ENCODE assay signal across 8 mouse cellular contexts in the genomic region with DNA sequence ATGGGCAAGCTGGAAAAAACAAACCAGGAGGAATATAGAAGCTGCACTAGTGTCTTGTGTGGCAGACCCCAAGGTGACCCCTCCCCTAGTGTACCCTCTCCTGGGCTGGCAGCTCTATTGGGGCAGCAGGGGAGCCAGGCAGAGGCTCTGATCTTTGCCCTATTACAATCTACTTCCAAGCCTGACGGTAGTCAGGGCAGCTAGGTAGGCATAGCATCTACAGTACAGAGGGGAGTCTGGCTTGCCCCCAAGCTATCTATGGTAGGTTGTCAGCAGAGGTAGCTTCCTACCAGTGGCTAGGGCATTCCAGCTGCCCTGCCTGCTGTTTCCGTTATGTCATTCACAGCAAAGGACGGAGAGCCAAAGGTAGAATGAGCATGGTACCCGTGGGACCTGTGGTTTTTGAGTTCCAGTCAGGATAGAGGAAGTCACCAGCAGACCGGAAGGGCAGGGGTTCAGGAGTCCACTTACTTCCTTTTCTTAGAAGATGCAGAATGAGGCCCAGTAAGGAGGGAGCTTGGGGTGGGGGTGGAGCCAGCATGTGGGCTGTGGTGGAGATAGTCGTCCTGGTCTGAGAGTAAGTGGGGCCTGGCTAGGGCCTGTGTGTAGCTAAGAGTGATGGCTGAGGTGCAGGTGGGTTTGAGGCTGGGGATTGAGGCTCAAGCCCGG. TPM values are rescaled to one million over a fixed set of nuclear protein-coding genes. Genes with fewer than 3 reads are reported as not detected.
DNase-seq lines count a peak whose midpoint lies in the region; ATAC-seq and TF ChIP-seq lines count a peak whose summit lies in the region.

No protein-coding gene starts in this region.

- DNase-seq in 416B (ENCODE audit: low read depth) (peak; percentile 85), G1E (ENCODE audit: low spot score) (peak; percentile 76)
- DNase-seq in intestine, embryonic 14.5 days (ENCODE audit: low spot score) = no peak
- DNase-seq in lung, adult 2 months = peak; percentile 28
- DNase-seq in spleen, postnatal 4 days (ENCODE audit: low spot score in 2 of 2) = peak; percentile 53 to 73
- DNase-seq in urinary bladder, postnatal 10 days (ENCODE audit: low spot score) = no peak
- DNase-seq in forebrain, embryonic 11.5 days (ENCODE audit: low spot score) = no peak
- no peak for DNase-seq in thymus, postnatal 14 days

- H3K9me3 ChIP-seq in G1E (replicated peaks) = no peaks in the 10 kb centered on the region
- no peaks in the 10 kb centered on the region for H3K9me3 ChIP-seq in intestine, embryonic 14.5 days (ENCODE audit: control insufficient read depth, low read length)
- no peaks in the 10 kb centered on the region for H3K9me3 ChIP-seq in forebrain, embryonic 11.5 days (ENCODE audit: control insufficient read depth, low read length)

- peak overlapping the region; percentile 39; the same call in 1 of the 2 replicates for H3K27ac ChIP-seq in intestine, embryonic 14.5 days (ENCODE audit: low read depth)
- no peak overlapping the region for H3K27ac ChIP-seq in forebrain, embryonic 11.5 days (ENCODE audit: low read depth, low read length)

- no peak overlapping the region for H3K9ac ChIP-seq in intestine, embryonic 14.5 days (ENCODE audit: low read length)
- H3K9ac ChIP-seq in forebrain, embryonic 11.5 days (ENCODE audit: low read length) = no peak overlapping the region

- peaks cover 39% of the 10 kb centered on the region for H3K36me3 ChIP-seq in G1E (replicated peaks)
- H3K36me3 ChIP-seq in intestine, embryonic 14.5 days (ENCODE audit: control insufficient read depth, insufficient read depth, low read length) = no peaks in the 10 kb centered on the region
- H3K36me3 ChIP-seq in forebrain, embryonic 11.5 days (ENCODE audit: control insufficient read depth, insufficient read depth, low read length) = no peaks in the 10 kb centered on the region

- no peak overlapping the region for H3K4me2 ChIP-seq in intestine, embryonic 14.5 days (ENCODE audit: low read length)
- no peak overlapping the region for H3K4me2 ChIP-seq in forebrain, embryonic 11.5 days (ENCODE audit: low read depth, low read length, severe bottlenecking)

- H3K27me3 ChIP-seq in G1E (ENCODE audit: insufficient read depth, low read length) = peaks cover 30% of the 10 kb centered on the region
- H3K27me3 ChIP-seq in intestine, embryonic 14.5 days (replicated peaks; ENCODE audit: control insufficient read depth, insufficient read depth, low read length) = peaks cover 14% of the 10 kb centered on the region
- H3K27me3 ChIP-seq in forebrain, embryonic 11.5 days (ENCODE audit: control insufficient read depth, insufficient read depth, low read length) = peaks cover 13% of the 10 kb centered on the region

- 48% methylated on average over 7 of the region's 7 CpGs for WGBS in intestine, embryonic 14.5 days
- 44% methylated on average over 7 of the region's 7 CpGs for whole genome bisulfite sequencing in lung, adult 2 months
- WGBS in forebrain, embryonic 11.5 days = 72% methylated on average over 7 of the region's 7 CpGs

- H3K4me3 ChIP-seq in G1E (ENCODE audit: low read depth, low read length) = peak overlapping the region; percentile 68
- H3K4me3 ChIP-seq in intestine, embryonic 14.5 days (ENCODE audit: low read depth, low read length) = no peak overlapping the region
- no peak overlapping the region for H3K4me3 ChIP-seq in lung, adult 2 months (replicated peaks; ENCODE audit: extremely low read depth, low read depth, low read length)
- H3K4me3 ChIP-seq in forebrain, embryonic 11.5 days (ENCODE audit: low read depth, low read length) = no peak overlapping the region

- ATAC-seq in G1E (ENCODE audit: extremely low read depth, insufficient number of reproducible peaks, low FRiP score, poor library complexity, severe bottlenecking) = peak; percentile 95
- ATAC-seq in intestine, embryonic 14.5 days (replicated peaks; ENCODE audit: low FRiP score, low TSS enrichment, low read depth) = peak; percentile 55; the same call in 1 of the 2 replicates
- no peak for ATAC-seq in forebrain, embryonic 11.5 days (replicated peaks; ENCODE audit: low FRiP score)

- no peak for TF ChIP-seq POLR2A in lung, adult 2 months (IDR thresholded peaks at IDR 0.05; ENCODE audit: borderline replicate concordance, extremely low read depth, low read depth, low read length)

- H3K4me1 ChIP-seq in G1E (ENCODE audit: insufficient read depth, low read depth, low read length) = peaks cover 79% of the 10 kb centered on the region
- peaks cover 20% of the 10 kb centered on the region for H3K4me1 ChIP-seq in intestine, embryonic 14.5 days (replicated peaks; ENCODE audit: control insufficient read depth, insufficient read depth, low read length)
- H3K4me1 ChIP-seq in lung, adult 2 months (ENCODE audit: control insufficient read depth, insufficient read depth, low read length) = peaks cover 18% of the 10 kb centered on the region
- H3K4me1 ChIP-seq in forebrain, embryonic 11.5 days (replicated peaks; ENCODE audit: control insufficient read depth, insufficient read depth, low read length) = no peaks in the 10 kb centered on the region; the same call in 1 of the 2 replicates

- TF ChIP-seq CTCF in G1E (IDR thresholded peaks at IDR 0.05; ENCODE audit: low read depth, low read length) = no peak
- TF ChIP-seq CTCF in lung, adult 2 months (IDR thresholded peaks at IDR 0.05; ENCODE audit: insufficient read depth, low read length) = no peak

RNA-seq across cellular contexts. Expression of gene Camkk1, which starts 5.6 kb away (rescaled TPM):
- total RNA-seq in G1E (2014; fragmentation: Nextera tagmentation) (1.9 and 4.2 TPM in 2 replicates), G1E (2017) (13.1 and 13.8 TPM in 2 replicates)
- 8.9 and 9.9 TPM in 2 replicates for polyA plus RNA-seq in G1E (2012)
- 4.4 and 4.5 TPM in 2 replicates for polyA plus RNA-seq in intestine, embryonic 14.5 days (2014; fragmentation: Nextera tagmentation; extraction: Ambion mirVana)
- polyA plus RNA-seq in lung, adult 2 months (2012; rRNA removed) = 8.7 and 9.3 TPM in 2 replicates
- 4.7 and 5.2 TPM in 2 replicates for polyA plus RNA-seq in forebrain, embryonic 11.5 days (2014; fragmentation: Nextera tagmentation; extraction: Ambion mirVana)

RNA-seq across cellular contexts. Expression of gene Ncbp3, which starts 23.2 kb away (rescaled TPM):
- total RNA-seq in G1E (2014; fragmentation: Nextera tagmentation) (23.9 and 25.0 TPM in 2 replicates), G1E (2017) (20.0 and 24.2 TPM in 2 replicates)
- polyA plus RNA-seq in G1E (2012) = 11.2 and 13.3 TPM in 2 replicates
- polyA plus RNA-seq in intestine, embryonic 14.5 days (2014; fragmentation: Nextera tagmentation; extraction: Ambion mirVana) = 10.0 and 11.9 TPM in 2 replicates
- polyA plus RNA-seq in lung, adult 2 months (2012; rRNA removed) = 1.7 and 3.6 TPM in 2 replicates
- 12.6 and 13.2 TPM in 2 replicates for polyA plus RNA-seq in forebrain, embryonic 11.5 days (2014; fragmentation: Nextera tagmentation; extraction: Ambion mirVana)

RNA-seq across cellular contexts. Expression of gene P2rx1, which starts 25.5 kb away (rescaled TPM):
- total RNA-seq in G1E (2014; fragmentation: Nextera tagmentation) (11.4 and 12.0 TPM in 2 replicates), G1E (2017) (46.9 and 53.7 TPM in 2 replicates)
- polyA plus RNA-seq in G1E (2012) = 11.7 and 14.8 TPM in 2 replicates
- 1.7 and 10.1 TPM in 2 replicates for polyA plus RNA-seq in intestine, embryonic 14.5 days (2014; fragmentation: Nextera tagmentation; extraction: Ambion mirVana)
- 3.2 and 4.4 TPM in 2 replicates for polyA plus RNA-seq in lung, adult 2 months (2012; rRNA removed)
- 1.1 and 1.6 TPM in 2 replicates for polyA plus RNA-seq in forebrain, embryonic 11.5 days (2014; fragmentation: Nextera tagmentation; extraction: Ambion mirVana)

Comparison
In these comparisons a context has a peak if more than half of its experiments do, and no peak if none do; other contexts are left out.
1. DNase-seq: peak in 416B (single experiment), G1E (single experiment), lung, adult 2 months (single experiment) and spleen, postnatal 4 days (2 of 2); none in intestine, embryonic 14.5 days (single experiment), urinary bladder, postnatal 10 days (single experiment), forebrain, embryonic 11.5 days (single experiment) and thymus, postnatal 14 days (single experiment).